9 mouse cellular contexts compared by ENCODE assay signal in genomic region chr9:104079379-104079778, GRCm38 (mm10). TPM values are rescaled to one million over a fixed set of nuclear protein-coding genes. Genes with fewer than 3 reads are reported as not detected.
DNase-seq lines count a peak whose midpoint lies in the region; ATAC-seq lines count a peak whose summit lies in the region.
"Had no signal": no experiment of that assay in that cellular context is flagged by ENCODE, and none has a peak within 500 bp of the region (broad histone marks: within the 10 kb centered on the region; RNA-seq: fewer than 3 reads in every experiment).

No protein-coding gene starts in this region.

- H3K4me3 ChIP-seq in liver, embryonic 12.5 days = no peak overlapping the region
- no peak overlapping the region for H3K4me3 ChIP-seq in liver, embryonic 16.5 days (ENCODE audit: low read depth, low read length)

- H3K9ac ChIP-seq in liver, embryonic 12.5 days = no peak overlapping the region
- no peak overlapping the region for H3K9ac ChIP-seq in liver, embryonic 16.5 days (ENCODE audit: low read depth, low read length)

- H3K27me3 ChIP-seq in liver, embryonic 12.5 days (replicated peaks) = no peaks in the 10 kb centered on the region
- H3K27me3 ChIP-seq in liver, embryonic 16.5 days (ENCODE audit: control insufficient read depth, insufficient read depth, low read depth, low read length) = no peaks in the 10 kb centered on the region

- no peak overlapping the region for H3K27ac ChIP-seq in liver, embryonic 12.5 days
- H3K27ac ChIP-seq in liver, embryonic 16.5 days (ENCODE audit: low read length) = no peak overlapping the region

- no peak for ATAC-seq in CD4-positive, CD25-positive, alpha-beta regulatory T cell, adult 4 months
- ATAC-seq in liver, embryonic 12.5 days = no peak
- peak; percentile 41; the same call in 1 of the 2 replicates for ATAC-seq in liver, embryonic 16.5 days (ENCODE audit: low read depth)

- peaks cover 15% of the 10 kb centered on the region; the same call in 1 of the 2 replicates for H3K36me3 ChIP-seq in liver, embryonic 12.5 days
- no peaks in the 10 kb centered on the region for H3K36me3 ChIP-seq in liver, embryonic 16.5 days (ENCODE audit: control insufficient read depth, insufficient read depth)

- H3K4me1 ChIP-seq in liver, embryonic 12.5 days = no peaks in the 10 kb centered on the region
- no peaks in the 10 kb centered on the region; the same call in 1 of the 2 replicates for H3K4me1 ChIP-seq in liver, embryonic 16.5 days (ENCODE audit: control insufficient read depth, low read depth, low read length)

- peak; percentile 69 for DNase-seq in CD4-positive, CD25-positive, alpha-beta regulatory T cell, adult 2 months (ENCODE audit: low read depth, low spot score)
- peak; percentile 61 for DNase-seq in liver
- DNase-seq in adrenal gland, postnatal 10 days = peak; percentile 70
- peak; percentile 59 for DNase-seq in induced T-regulatory cell, adult 2 months (ENCODE audit: low read depth)
- peak; percentile 60 to 78 for DNase-seq in spleen, postnatal 4 days (ENCODE audit: low spot score in 2 of 2)

- no peaks in the 10 kb centered on the region for H3K9me3 ChIP-seq in liver, embryonic 12.5 days (replicated peaks)
- H3K9me3 ChIP-seq in liver, embryonic 16.5 days (replicated peaks; ENCODE audit: control insufficient read depth, low read length) = no peaks in the 10 kb centered on the region

- 47% methylated on average over 5 of the region's 5 CpGs for WGBS in liver, embryonic 12.5 days (ENCODE audit: insufficient replicate concordance)
- 31% methylated on average over 5 of the region's 5 CpGs for WGBS in liver, embryonic 16.5 days (ENCODE audit: insufficient replicate concordance)

- no peak overlapping the region for H3K4me2 ChIP-seq in liver, embryonic 12.5 days
- H3K4me2 ChIP-seq in liver, embryonic 16.5 days (ENCODE audit: low read depth, low read length) = no peak overlapping the region

RNA-seq across cellular contexts. Expression of gene Acad11, which starts 16.2 kb away (rescaled TPM):
- 10 to 100 TPM in 1 of 2 experiments, 1 to 10 TPM in 1; 9.5 to 12.7 TPM for polyA plus RNA-seq in CD4-positive, CD25-positive, alpha-beta regulatory T cell, adult 4 months (2017; shearing (Covaris generic))
- polyA plus RNA-seq in liver, embryonic 12.5 days (2016; fragmentation: Nextera tagmentation; extraction: Ambion mirVana) = 10.5 and 11.5 TPM in 2 replicates
- total RNA-seq in adrenal gland, postnatal 10 days (2021) = 100 to 1,000 TPM; 121 to 130 TPM
- polyA plus RNA-seq in liver, embryonic 16.5 days (2015; fragmentation: Nextera tagmentation; extraction: Ambion mirVana) = 32.5 and 35.5 TPM in 2 replicates

RNA-seq across cellular contexts. Expression of gene Uba5, which starts 16.4 kb away (rescaled TPM):
- polyA plus RNA-seq in CD4-positive, CD25-positive, alpha-beta regulatory T cell, adult 4 months (2017; shearing (Covaris generic)) = 10 to 100 TPM; 11.6 to 14.6 TPM
- polyA plus RNA-seq in liver, embryonic 12.5 days (2016; fragmentation: Nextera tagmentation; extraction: Ambion mirVana) = 27.4 and 28.4 TPM in 2 replicates
- 10 to 100 TPM; 29.5 to 29.7 TPM for total RNA-seq in adrenal gland, postnatal 10 days (2021)
- polyA plus RNA-seq in liver, embryonic 16.5 days (2015; fragmentation: Nextera tagmentation; extraction: Ambion mirVana) = 17.3 and 18.2 TPM in 2 replicates

RNA-seq across cellular contexts. Expression of gene Gm28305, which starts 38.9 kb away (rescaled TPM):
- 1 to 10 TPM in 1 of 2 experiments, not detected in 1; 1.5 TPM for polyA plus RNA-seq in CD4-positive, CD25-positive, alpha-beta regulatory T cell, adult 4 months (2017; shearing (Covaris generic))
- polyA plus RNA-seq in liver, embryonic 12.5 days (2016; fragmentation: Nextera tagmentation; extraction: Ambion mirVana) = not detected in 2 replicates
- total RNA-seq in adrenal gland, postnatal 10 days (2021) = not detected
- not detected in 2 replicates for polyA plus RNA-seq in liver, embryonic 16.5 days (2015; fragmentation: Nextera tagmentation; extraction: Ambion mirVana)
- total RNA-seq: heart, postnatal 36 days had no signal

RNA-seq across cellular contexts. Expression of gene Ackr4, which starts 47.4 kb away (rescaled TPM):
- polyA plus RNA-seq in CD4-positive, CD25-positive, alpha-beta regulatory T cell, adult 4 months (2017; shearing (Covaris generic)) = under 1 TPM; 0.42 to 0.49 TPM
- 0.66 TPM in 2 replicates for polyA plus RNA-seq in liver, embryonic 12.5 days (2016; fragmentation: Nextera tagmentation; extraction: Ambion mirVana)
- total RNA-seq in adrenal gland, postnatal 10 days (2021) = 1 to 10 TPM; 1.6 to 2.0 TPM
- polyA plus RNA-seq in liver, embryonic 16.5 days (2015; fragmentation: Nextera tagmentation; extraction: Ambion mirVana) = 0.95 and 1.5 TPM in 2 replicates
